Comparison of ENCODE assay signal across 16 mouse cellular contexts in the genomic region with DNA sequence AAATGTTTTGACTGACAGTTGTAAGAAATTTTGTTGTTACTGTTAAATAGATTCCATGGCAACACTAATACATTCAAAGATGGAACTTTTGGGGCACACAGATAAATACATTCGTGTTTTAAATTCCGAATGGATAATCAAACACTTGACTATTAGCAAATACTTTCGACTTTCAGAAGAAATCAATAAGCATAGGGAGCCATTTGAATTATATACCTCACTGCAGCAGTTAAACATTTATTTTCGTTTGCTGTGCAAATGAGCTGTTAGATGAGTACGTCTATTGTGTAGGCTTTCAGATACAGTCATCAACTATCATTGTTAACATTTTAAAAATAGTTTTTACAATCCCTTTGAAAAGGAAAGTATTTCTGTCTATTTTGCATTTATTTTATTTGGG.
DNase-seq lines count a peak whose midpoint lies in the region; ATAC-seq and TF ChIP-seq lines count a peak whose summit lies in the region.
"Had no signal": no experiment of that assay in that cellular context is flagged by ENCODE, and none has a peak within 500 bp of the region (broad histone marks: within the 10 kb centered on the region; RNA-seq: fewer than 3 reads in every experiment).

No protein-coding gene starts in this region.

- H3K36me3 ChIP-seq in heart, embryonic 16.5 days (ENCODE audit: control insufficient read depth, insufficient read depth): peaks cover 9% of the 10 kb centered on the region; the same call in 1 of the 2 replicates
- 0 out of 2 replicates have a peak, but pooled peaks cover 6% of the 10 kb centered on the region for H3K36me3 ChIP-seq in embryonic facial prominence, embryonic 13.5 days
- peaks cover 7% of the 10 kb centered on the region; the same call in 1 of the 2 replicates for H3K36me3 ChIP-seq in midbrain, embryonic 13.5 days
- H3K36me3 ChIP-seq in thymus, adult 2 months (ENCODE audit: control insufficient read depth, insufficient read depth, low read length): no peaks in the 10 kb centered on the region
- H3K36me3 ChIP-seq: limb, embryonic 12.5 days had no signal

- H3K4me3 ChIP-seq in heart, embryonic 16.5 days (ENCODE audit: low read length): no peak overlapping the region
- no peak overlapping the region for H3K4me3 ChIP-seq in embryonic facial prominence, embryonic 13.5 days
- peak overlapping the region; percentile 23 for H3K4me3 ChIP-seq in midbrain, embryonic 13.5 days (replicated peaks)
- no peak overlapping the region for H3K4me3 ChIP-seq in thymus, adult 2 months (ENCODE audit: control insufficient read depth, insufficient read depth, low read length)
- H3K4me3 ChIP-seq: limb, embryonic 12.5 days; neural tube, embryonic 12.5 days had no signal

- H3K4me2 ChIP-seq in heart, embryonic 16.5 days (ENCODE audit: low read depth, low read length): peak overlapping the region; percentile 32; the same call in 1 of the 2 replicates
- peak overlapping the region; percentile 31 for H3K4me2 ChIP-seq in embryonic facial prominence, embryonic 13.5 days
- H3K4me2 ChIP-seq in midbrain, embryonic 13.5 days (replicated peaks): no peak overlapping the region
- H3K4me2 ChIP-seq: limb, embryonic 12.5 days; neural tube, embryonic 12.5 days had no signal

- peaks cover 12% of the 10 kb centered on the region for H3K4me1 ChIP-seq in heart, embryonic 16.5 days (ENCODE audit: control insufficient read depth, insufficient read depth, low read length)
- peaks cover 8% of the 10 kb centered on the region for H3K4me1 ChIP-seq in embryonic facial prominence, embryonic 13.5 days
- peaks cover 39% of the 10 kb centered on the region for H3K4me1 ChIP-seq in midbrain, embryonic 13.5 days (replicated peaks)
- 0 out of 2 replicates have a peak, but pooled peaks cover 2% of the 10 kb centered on the region for H3K4me1 ChIP-seq in thymus, adult 2 months (replicated peaks; ENCODE audit: control insufficient read depth, insufficient read depth, low read length)

- no peaks in the 10 kb centered on the region for H3K27me3 ChIP-seq in heart, embryonic 16.5 days (ENCODE audit: control insufficient read depth, insufficient read depth, low read length)
- H3K27me3 ChIP-seq in embryonic facial prominence, embryonic 13.5 days: no peaks in the 10 kb centered on the region
- H3K27me3 ChIP-seq in midbrain, embryonic 13.5 days: no peaks in the 10 kb centered on the region
- H3K27me3 ChIP-seq in thymus, adult 2 months (ENCODE audit: control insufficient read depth, insufficient read depth, low read length): no peaks in the 10 kb centered on the region
- H3K27me3 ChIP-seq: limb, embryonic 12.5 days; neural tube, embryonic 12.5 days had no signal

- WGBS in heart, embryonic 16.5 days: 63% methylated on average over 5 of the region's 5 CpGs
- 80% methylated on average over 5 of the region's 5 CpGs for WGBS in embryonic facial prominence, embryonic 13.5 days
- WGBS in midbrain, embryonic 13.5 days: 61% methylated on average over 5 of the region's 5 CpGs
- 93% methylated on average over 5 of the region's 5 CpGs for WGBS in thymus, adult 2 months

- no peak for TF ChIP-seq CTCF in brain, embryonic 14.5 days (IDR thresholded peaks at IDR 0.05; ENCODE audit: borderline replicate concordance, extremely low read depth, insufficient read depth, insufficient read length)
- TF ChIP-seq CTCF in thymus, adult 2 months (IDR thresholded peaks at IDR 0.05; ENCODE audit: borderline replicate concordance, control insufficient read depth, extremely low read depth, insufficient read depth, low read length, poor library complexity): no peak

- DNase-seq in heart, adult 9 months (ENCODE audit: low spot score in 2 of 2): no peak
- peak; percentile 39 for DNase-seq in brain, embryonic 14.5 days (ENCODE audit: low read depth)
- DNase-seq in T-cell, adult 2 months (ENCODE audit: low spot score): no peak
- no peak for DNase-seq in frontal cortex, adult 2 months (ENCODE audit: extremely low spot score in 1 of 2, low spot score in 1 of 2)
- no peak for DNase-seq in thymus, adult 2 months
- DNase-seq: adrenal gland, postnatal 10 days; cerebellum, postnatal 36 days; gastrocnemius, postnatal 10 days; kidney, postnatal 14 days; liver, postnatal 0 days; thymus, adult 18-20 months had no signal

- no peak overlapping the region for H3K9ac ChIP-seq in heart, embryonic 16.5 days (ENCODE audit: low read length)
- no peak overlapping the region for H3K9ac ChIP-seq in embryonic facial prominence, embryonic 13.5 days
- no peak overlapping the region for H3K9ac ChIP-seq in midbrain, embryonic 13.5 days (replicated peaks)
- H3K9ac ChIP-seq: limb, embryonic 12.5 days; liver, postnatal 0 days; neural tube, embryonic 12.5 days had no signal

- no peaks in the 10 kb centered on the region for H3K9me3 ChIP-seq in heart, embryonic 16.5 days (replicated peaks; ENCODE audit: control insufficient read depth, low read length)
- H3K9me3 ChIP-seq in embryonic facial prominence, embryonic 13.5 days: no peaks in the 10 kb centered on the region
- no peaks in the 10 kb centered on the region for H3K9me3 ChIP-seq in midbrain, embryonic 13.5 days
- H3K9me3 ChIP-seq: neural tube, embryonic 12.5 days had no signal

- ATAC-seq in heart, embryonic 16.5 days (replicated peaks; ENCODE audit: extremely low read depth, insufficient read depth, low FRiP score): no peak
- ATAC-seq in embryonic facial prominence, embryonic 13.5 days (ENCODE audit: insufficient number of reproducible peaks, insufficient read depth, low FRiP score, low TSS enrichment, low read depth): no peak
- ATAC-seq in midbrain, embryonic 13.5 days: no peak
- ATAC-seq: liver, postnatal 0 days had no signal

- no peak for TF ChIP-seq POLR2A in brain, embryonic 14.5 days (IDR thresholded peaks at IDR 0.05; ENCODE audit: borderline replicate concordance, extremely low read depth, insufficient read depth, insufficient read length, poor library complexity, severe bottlenecking)
- TF ChIP-seq POLR2A in thymus, adult 2 months (IDR thresholded peaks at IDR 0.05; ENCODE audit: control insufficient read depth, extremely low read depth, insufficient read depth, low read length, poor library complexity): no peak

- no peak overlapping the region for H3K27ac ChIP-seq in heart, embryonic 16.5 days (ENCODE audit: low read length)
- H3K27ac ChIP-seq in embryonic facial prominence, embryonic 13.5 days: no peak overlapping the region
- H3K27ac ChIP-seq in midbrain, embryonic 13.5 days: no peak overlapping the region
- no peak overlapping the region for H3K27ac ChIP-seq in thymus, adult 2 months (ENCODE audit: control insufficient read depth, insufficient read depth, low read length)
- H3K27ac ChIP-seq: limb, embryonic 12.5 days; neural tube, embryonic 12.5 days had no signal
